ENCODE assay signal across 20 mouse cellular contexts in genomic region chr5:30619211-30619610, GRCm38 (mm10). TPM values are rescaled to one million over a fixed set of nuclear protein-coding genes. Genes with fewer than 3 reads are reported as not detected.
DNase-seq lines count a peak whose midpoint lies in the region; ATAC-seq lines count a peak whose summit lies in the region.
"Had no signal": no experiment of that assay in that cellular context is flagged by ENCODE, and none has a peak within 500 bp of the region (broad histone marks: within the 10 kb centered on the region; RNA-seq: fewer than 3 reads in every experiment).

No protein-coding gene starts in this region.

- peaks cover 55% of the 10 kb centered on the region for H3K4me1 ChIP-seq in heart, embryonic 15.5 days (replicated peaks)

- 65% methylated on average over 2 of the region's 2 CpGs for WGBS in heart, embryonic 15.5 days

- H3K27ac ChIP-seq in heart, embryonic 15.5 days = peak overlapping the region; percentile 88; the same call in 1 of the 2 replicates
- H3K27ac ChIP-seq: embryonic facial prominence, embryonic 13.5 days; forebrain, embryonic 12.5 days; hindbrain, embryonic 10.5 days; hindbrain, embryonic 14.5 days; intestine, embryonic 15.5 days had no signal

- peaks cover 25% of the 10 kb centered on the region for H3K27me3 ChIP-seq in heart, embryonic 15.5 days

- no peak overlapping the region for H3K4me3 ChIP-seq in heart, embryonic 15.5 days
- H3K4me3 ChIP-seq: embryonic facial prominence, embryonic 13.5 days; forebrain, embryonic 12.5 days; heart, embryonic 10.5 days; hindbrain, embryonic 10.5 days; intestine, embryonic 15.5 days had no signal

- H3K36me3 ChIP-seq in heart, embryonic 15.5 days = no peaks in the 10 kb centered on the region
- H3K36me3 ChIP-seq: embryonic facial prominence, embryonic 13.5 days; forebrain, embryonic 12.5 days; heart, embryonic 10.5 days; hindbrain, embryonic 10.5 days; intestine, embryonic 15.5 days had no signal

- no peaks in the 10 kb centered on the region for H3K9me3 ChIP-seq in heart, embryonic 15.5 days (replicated peaks)
- H3K9me3 ChIP-seq: embryonic facial prominence, embryonic 13.5 days; forebrain, embryonic 12.5 days; heart, embryonic 10.5 days; hindbrain, embryonic 10.5 days; intestine, embryonic 15.5 days had no signal

- no peak for ATAC-seq in cerebellum, adult (ENCODE audit: insufficient number of reproducible peaks, low FRiP score, low TSS enrichment)
- no peak for ATAC-seq in heart, embryonic 15.5 days (replicated peaks; ENCODE audit: insufficient number of reproducible peaks, insufficient read depth, low FRiP score, low read depth)
- no peak for ATAC-seq in activated CD4-positive, CD25-positive, alpha-beta regulatory T cell, adult 4 months
- ATAC-seq: forebrain, embryonic 16.5 days; intestine, embryonic 15.5 days had no signal

- H3K4me2 ChIP-seq in heart, embryonic 15.5 days = no peak overlapping the region
- H3K4me2 ChIP-seq: embryonic facial prominence, embryonic 13.5 days; forebrain, embryonic 12.5 days; hindbrain, embryonic 14.5 days; intestine, embryonic 15.5 days had no signal

- H3K9ac ChIP-seq in heart, embryonic 15.5 days = no peak overlapping the region
- H3K9ac ChIP-seq: embryonic facial prominence, embryonic 13.5 days; forebrain, embryonic 12.5 days; hindbrain, embryonic 14.5 days; intestine, embryonic 15.5 days had no signal

- peak; percentile 37 for DNase-seq in adrenal gland, postnatal 14 days
- no peak for DNase-seq in adrenal gland, adult 18-20 months (ENCODE audit: low spot score in 2 of 2)
- DNase-seq in cerebellum, adult 9-11 months = peak; percentile 34
- DNase-seq in heart, adult 8-10 months (ENCODE audit: low spot score) = no peak
- DNase-seq: adrenal gland, adult 2 months; cerebellum, postnatal 36 days; gastrocnemius, postnatal 10 days; kidney, adult 18-20 months had no signal

RNA-seq across cellular contexts. Expression of gene Slc35f6, which starts 28.5 kb away (rescaled TPM):
- total RNA-seq in adrenal gland, postnatal 14 days (2021) = 33.9 and 38.9 TPM in 2 replicates
- 10 to 100 TPM; 38.7 to 43.8 TPM for total RNA-seq in adrenal gland, adult 18-20 months (2021)
- 22.2 and 28.2 TPM in 2 replicates for polyA plus RNA-seq in heart, embryonic 15.5 days (2015; fragmentation: Nextera tagmentation; extraction: Ambion mirVana)
- total RNA-seq in heart, adult 8-10 months (2022) = 10 to 100 TPM; 48.3 to 60.9 (median 54.9) TPM
- 10 to 100 TPM in 1 of 2 experiments, 1 to 10 TPM in 1; 8.7 to 15.7 TPM for polyA plus RNA-seq in activated CD4-positive, CD25-positive, alpha-beta regulatory T cell, adult 4 months (2017; shearing (Covaris generic))

RNA-seq across cellular contexts. Expression of gene Kcnk3, which starts 31.2 kb away (rescaled TPM):
- 678 and 701 TPM in 2 replicates for total RNA-seq in adrenal gland, postnatal 14 days (2021)
- total RNA-seq in adrenal gland, adult 18-20 months (2021) = 1,000 to 10,000 TPM in 1 of 2 experiments, 100 to 1,000 TPM in 1; 960 to 1,436 TPM
- 16.5 and 27.5 TPM in 2 replicates for polyA plus RNA-seq in heart, embryonic 15.5 days (2015; fragmentation: Nextera tagmentation; extraction: Ambion mirVana)
- 100 to 1,000 TPM; 268 to 282 (median 276) TPM for total RNA-seq in heart, adult 8-10 months (2022)
- not detected for polyA plus RNA-seq in activated CD4-positive, CD25-positive, alpha-beta regulatory T cell, adult 4 months (2017; shearing (Covaris generic))
- total RNA-seq: MEL had no signal
- polyA plus RNA-seq: C2C12 had no signal

RNA-seq across cellular contexts. Expression of gene Cenpa, which starts 47.4 kb away (rescaled TPM):
- 39.0 and 39.1 TPM in 2 replicates for total RNA-seq in adrenal gland, postnatal 14 days (2021)
- 1 to 10 TPM; 6.5 to 7.6 TPM for total RNA-seq in adrenal gland, adult 18-20 months (2021)
- 210 and 218 TPM in 2 replicates for polyA plus RNA-seq in heart, embryonic 15.5 days (2015; fragmentation: Nextera tagmentation; extraction: Ambion mirVana)
- total RNA-seq in heart, adult 8-10 months (2022) = 10 to 100 TPM; 50.6 to 80.0 (median 64.5) TPM
- 100 to 1,000 TPM in 1 of 2 experiments, 10 to 100 TPM in 1; 79.2 to 115 TPM for polyA plus RNA-seq in activated CD4-positive, CD25-positive, alpha-beta regulatory T cell, adult 4 months (2017; shearing (Covaris generic))

Comparison
In these comparisons a context has a peak if more than half of its experiments do, and no peak if none do; other contexts are left out.
1. DNase-seq: peak in adrenal gland, postnatal 14 days (single experiment) and cerebellum, adult 9-11 months (single experiment); none in adrenal gland, adult 18-20 months (0 of 2) and heart, adult 8-10 months (single experiment).